Mouse (Mus musculus) forebrain, embryonic 15.5 days (tissue): ENCODE measurements around the gene Cdc37l1. TPM values are rescaled to one million over a fixed set of nuclear protein-coding genes. Genes with fewer than 3 reads are reported as not detected.
A peak's percentile ranks its signal among the peaks of the same experiment; 100 is the strongest.

Experiments used
- ATAC-seq: fragments of 200-750 bp; cut with Nextera tagmentation; replicated peaks from 2 replicates; pipeline ENCODE4 v1.8.0; 2017; ENCODE audit warnings: mild to moderate bottlenecking, moderate TSS enrichment, moderate library complexity
- H3K27ac ChIP-seq: fragments of 300-500 bp; sonication (generic); replicated peaks from 2 replicates; pipeline ENCODE4 v1.5.1; 2015; ENCODE audit warnings: mild to moderate bottlenecking, inconsistent platforms
- H3K27me3 ChIP-seq: fragments of 300-500 bp; sonication (generic); 2 replicates; pipeline ENCODE4 v1.6.1; 2015; ENCODE audit warnings: inconsistent platforms
- H3K36me3 ChIP-seq: fragments of 300-500 bp; sonication (generic); 2 replicates; pipeline ENCODE4 v1.6.1; 2015; ENCODE audit warnings: mild to moderate bottlenecking, inconsistent platforms
- H3K4me1 ChIP-seq: fragments of 300-500 bp; sonication (generic); 2 replicates; pipeline ENCODE4 v1.6.1; 2015; ENCODE audit warnings: inconsistent platforms
- H3K4me2 ChIP-seq: fragments of 300-500 bp; sonication (generic); replicated peaks from 2 replicates; pipeline ENCODE4 v1.6.1; 2015; ENCODE audit warnings: mild to moderate bottlenecking, inconsistent platforms
- H3K4me3 ChIP-seq: fragments of 300-500 bp; sonication (generic); 2 replicates; pipeline ENCODE4 v1.5.1; 2015; ENCODE audit warnings: mild to moderate bottlenecking, inconsistent platforms
- H3K9ac ChIP-seq: fragments of 300-500 bp; sonication (generic); replicated peaks from 2 replicates; pipeline ENCODE4 v1.6.1; 2015; ENCODE audit warnings: mild to moderate bottlenecking, inconsistent platforms
- H3K9me3 ChIP-seq: fragments of 300-500 bp; sonication (generic); 2 replicates; pipeline ENCODE4 v1.6.1; 2016; ENCODE audit warnings: inconsistent platforms
- WGBS: fragments of 180-500 bp; shearing (Covaris S2); methylation state at CpG from one replicate; pipeline ENCODE4 v1.1.7; 2015; ENCODE audit warnings: mixed read lengths; 5-methylcytosine and 5-hydroxymethylcytosine counted together
- polyA plus RNA-seq: library from polyadenylated mRNA; unstranded; fragments of >200 nt; fragmentation: Nextera tagmentation; extraction: Ambion mirVana; gene quantifications from 2 replicates; pipeline ENCODE4 v1.2.1, GENCODE M21; 2015

Cdc37l1 gene
- polyA plus RNA-seq, 1 experiment from 2014 or later, result 58.1 TPM

- no peak for ATAC-seq
- H3K4me1 ChIP-seq, result peaks cover 8% of the 10 kb centered on the region; the same call in 1 of the 2 replicates
- H3K9me3 ChIP-seq, result no peaks in the 10 kb centered on the region
- H3K9ac ChIP-seq, result no peak overlapping the region
- WGBS, result 78% methylated on average over 9 of the region's 9 CpGs
- H3K27me3 ChIP-seq, result no peaks in the 10 kb centered on the region
- H3K4me2 ChIP-seq, result no peak overlapping the region
- no peaks in the 10 kb centered on the region for H3K36me3 ChIP-seq
- H3K27ac ChIP-seq, result no peak overlapping the region
- no peak overlapping the region for H3K4me3 ChIP-seq
Measured at GRCm38 (mm10) chr19:29050186-29050980, 60.2 kb downstream of the Cdc37l1 start.

DNA sequence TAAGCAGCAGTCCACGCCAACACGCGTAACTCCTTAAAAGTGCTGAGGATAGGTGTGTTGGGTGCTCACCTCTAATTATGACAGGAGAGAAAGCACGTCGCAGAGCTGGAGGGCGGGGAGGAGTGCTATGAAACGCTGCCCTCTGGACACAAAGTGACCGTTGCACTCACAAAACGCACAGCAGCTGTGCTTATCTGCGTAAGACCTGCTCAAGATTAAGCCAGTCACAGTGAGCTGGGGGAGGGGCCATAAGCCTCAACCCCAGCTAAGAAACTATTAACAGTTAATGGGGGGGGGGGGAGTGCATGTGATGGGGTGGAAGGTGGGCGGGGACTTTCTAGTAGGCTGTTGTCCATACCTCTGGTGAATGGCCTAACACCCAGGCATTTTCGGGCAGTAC lies 62.6 kb downstream of the Cdc37l1 start:
- no peak overlapping the region for H3K4me2 ChIP-seq
- H3K27ac ChIP-seq, result no peak overlapping the region
- no peaks in the 10 kb centered on the region for H3K36me3 ChIP-seq
- no peaks in the 10 kb centered on the region for H3K9me3 ChIP-seq
- H3K9ac ChIP-seq, result no peak overlapping the region
- H3K4me3 ChIP-seq, result no peak overlapping the region
- no peaks in the 10 kb centered on the region for H3K27me3 ChIP-seq
- no peak for ATAC-seq
- peaks cover 3% of the 10 kb centered on the region; the same call in 1 of the 2 replicates for H3K4me1 ChIP-seq
- 93% methylated on average over 12 of the region's 12 CpGs for WGBS

DNA sequence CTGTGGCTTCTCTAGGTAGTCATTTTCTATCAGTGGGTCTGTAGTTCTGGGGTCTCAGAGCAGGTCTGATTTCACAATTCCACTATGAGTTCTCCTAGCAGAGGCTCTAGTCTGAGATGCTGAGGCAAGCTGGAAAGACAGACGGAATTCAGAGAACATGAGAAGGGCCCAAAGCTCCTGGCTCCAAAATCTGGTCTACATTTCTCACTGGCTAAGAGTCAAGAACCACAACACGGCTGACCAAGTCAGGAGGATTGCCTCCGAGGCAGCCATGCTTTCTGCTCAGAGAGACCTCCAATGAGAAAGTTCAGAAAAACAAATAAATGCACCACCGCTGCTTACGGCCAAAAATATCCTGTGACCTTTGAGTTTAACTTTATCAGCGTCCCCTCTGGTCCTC lies 64.4 kb downstream of the Cdc37l1 start:
- ATAC-seq, result no peak
- Histone ChIP-seq H3K4me3 (no peak overlapping the region), H3K27ac (no peak overlapping the region), H3K36me3 (no peaks in the 10 kb centered on the region), H3K4me1 (no peaks in the 10 kb centered on the region), H3K9ac (no peak overlapping the region), H3K9me3 (no peaks in the 10 kb centered on the region), H3K27me3 (no peaks in the 10 kb centered on the region), H3K4me2 (no peak overlapping the region)
- WGBS, result 90% methylated on average over 6 of the region's 6 CpGs

GRCm38 (mm10) chr19:29055469-29055868 lies 65.3 kb downstream of the Cdc37l1 start:
- H3K4me1 ChIP-seq, result no peaks in the 10 kb centered on the region
- WGBS, result 87% methylated on average over 4 of the region's 4 CpGs
- no peak overlapping the region for H3K4me2 ChIP-seq
- H3K4me3 ChIP-seq, result no peak overlapping the region
- ATAC-seq, result no peak
- no peaks in the 10 kb centered on the region for H3K9me3 ChIP-seq
- H3K9ac ChIP-seq, result no peak overlapping the region
- H3K36me3 ChIP-seq, result no peaks in the 10 kb centered on the region
- no peaks in the 10 kb centered on the region for H3K27me3 ChIP-seq
- H3K27ac ChIP-seq, result no peak overlapping the region

DNA sequence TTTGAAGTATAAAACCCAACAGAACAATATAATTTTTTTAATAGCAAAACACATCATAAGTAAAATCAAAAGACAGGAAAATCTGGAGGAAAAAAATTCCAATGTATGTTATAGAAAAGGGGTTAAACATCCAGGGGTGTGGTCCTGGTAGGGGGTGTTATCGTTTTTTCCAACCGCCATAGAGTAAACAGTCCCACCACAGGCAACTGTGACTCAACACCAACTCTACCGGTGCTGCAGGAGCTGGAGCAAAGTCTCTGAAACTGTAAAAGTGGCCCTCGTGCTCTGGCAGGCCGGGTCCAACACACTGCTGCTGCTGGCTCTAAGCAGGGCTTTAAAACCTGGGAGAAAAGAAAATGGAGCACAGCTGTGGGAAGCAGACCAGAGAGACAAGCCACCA lies 68.6 kb downstream of the Cdc37l1 start:
- Histone ChIP-seq H3K27ac (no peak overlapping the region), H3K4me3 (no peak overlapping the region), H3K36me3 (no peaks in the 10 kb centered on the region), H3K9ac (no peak overlapping the region), H3K27me3 (no peaks in the 10 kb centered on the region), H3K9me3 (no peaks in the 10 kb centered on the region), H3K4me2 (no peak overlapping the region), H3K4me1 (peaks cover 3% of the 10 kb centered on the region; the same call in 1 of the 2 replicates)
- ATAC-seq, result no peak
- WGBS, result 88% methylated on average over 5 of the region's 5 CpGs

DNA sequence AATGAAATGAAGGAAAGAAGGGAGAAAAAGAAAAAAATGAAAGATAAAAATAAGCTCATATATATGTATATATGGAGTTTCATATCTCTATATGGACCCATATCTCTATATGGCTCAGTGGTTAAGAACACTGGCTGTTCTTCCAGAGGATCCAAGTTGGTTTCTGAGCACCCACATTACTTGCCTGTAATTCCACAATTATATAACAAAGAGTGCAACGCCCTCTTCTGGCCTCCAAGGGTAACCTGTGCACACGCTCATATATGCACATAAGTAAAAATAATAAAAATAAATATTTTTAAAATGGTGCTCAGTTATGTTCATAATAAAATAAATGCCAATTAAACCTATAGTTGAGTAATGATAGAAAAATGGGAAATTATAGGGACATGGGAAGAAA lies 69.5 kb downstream of the Cdc37l1 start:
- Histone ChIP-seq H3K4me3 (no peak overlapping the region), H3K4me2 (no peak overlapping the region), H3K9me3 (no peaks in the 10 kb centered on the region), H3K4me1 (peaks cover 8% of the 10 kb centered on the region; the same call in 1 of the 2 replicates), H3K9ac (no peak overlapping the region), H3K27ac (no peak overlapping the region), H3K36me3 (no peaks in the 10 kb centered on the region), H3K27me3 (no peaks in the 10 kb centered on the region)
- WGBS, result 87% methylated on average over 2 of the region's 2 CpGs
- ATAC-seq, result no peak

GRCm38 (mm10) chr19:29060299-29060698 lies 70.1 kb downstream of the Cdc37l1 start:
- 25% methylated on average over 6 of the region's 6 CpGs for WGBS
- no peak for ATAC-seq
- H3K4me2 ChIP-seq, result no peak overlapping the region

GRCm38 (mm10) chr19:29063009-29063408 lies 72.9 kb downstream of the Cdc37l1 start:
- Histone ChIP-seq H3K4me1 (peaks cover 8% of the 10 kb centered on the region; the same call in 1 of the 2 replicates), H3K9ac (no peak overlapping the region), H3K27me3 (no peaks in the 10 kb centered on the region), H3K4me2 (no peak overlapping the region), H3K4me3 (no peak overlapping the region), H3K36me3 (no peaks in the 10 kb centered on the region), H3K9me3 (no peaks in the 10 kb centered on the region), H3K27ac (no peak overlapping the region)
- no peak for ATAC-seq
- WGBS, result 81% methylated on average over 5 of the region's 5 CpGs

More at GRCm38 (mm10) chr19:29060299-29060698, 70.1 kb downstream of the Cdc37l1 start:
- Histone ChIP-seq H3K9ac (no peak overlapping the region), H3K27ac (no peak overlapping the region), H3K36me3 (no peaks in the 10 kb centered on the region), H3K4me1 (peaks cover 8% of the 10 kb centered on the region; the same call in 1 of the 2 replicates), H3K9me3 (no peaks in the 10 kb centered on the region), H3K27me3 (no peaks in the 10 kb centered on the region), H3K4me3 (no peak overlapping the region)

DNA sequence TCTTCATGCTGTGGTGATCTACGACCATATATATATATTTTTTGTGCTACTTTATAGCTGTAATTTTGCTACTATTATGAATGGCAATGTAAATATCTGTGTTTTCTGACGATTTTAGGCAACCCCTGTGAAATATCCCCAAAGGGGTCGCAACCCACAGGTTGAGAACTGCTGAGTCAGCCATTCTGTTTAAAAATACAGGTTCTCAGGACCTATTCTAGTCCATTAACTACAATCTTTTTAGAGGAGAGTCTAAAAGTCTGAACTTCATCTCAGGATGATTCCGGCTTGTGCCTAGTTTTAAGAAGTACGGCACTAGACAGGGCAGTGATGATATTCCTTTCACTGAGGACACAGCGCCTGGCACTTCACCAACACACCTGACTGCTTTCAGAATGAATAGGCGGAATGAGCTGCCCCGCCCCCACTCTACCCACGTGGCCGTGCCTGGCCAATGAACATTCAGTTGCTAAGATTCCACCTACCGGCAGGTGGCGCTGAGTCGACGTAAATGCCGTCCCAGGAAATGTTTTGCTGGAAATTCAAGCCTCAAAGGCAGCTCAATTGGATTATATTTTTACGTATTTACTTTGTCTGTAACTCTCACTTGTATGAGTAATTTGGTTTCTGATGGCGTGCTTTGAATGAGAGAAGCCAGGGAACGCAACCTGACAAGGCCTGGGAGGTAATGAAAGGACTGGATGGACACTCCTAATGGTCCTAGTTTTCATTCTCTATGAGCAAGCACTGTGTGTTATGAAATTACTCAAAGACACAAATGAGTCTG lies 73.6 kb downstream of the Cdc37l1 start:
- H3K9me3 ChIP-seq, result no peaks in the 10 kb centered on the region
- ATAC-seq, result peak; percentile 74
- H3K4me3 ChIP-seq, result peak overlapping the region; percentile 20
- H3K4me2 ChIP-seq, result peak overlapping the region; percentile 40
- no peak overlapping the region for H3K9ac ChIP-seq
- 15% methylated on average over 18 of the region's 18 CpGs for WGBS
- no peak overlapping the region for H3K27ac ChIP-seq
- H3K4me1 ChIP-seq, result peaks cover 8% of the 10 kb centered on the region; the same call in 1 of the 2 replicates
- no peaks in the 10 kb centered on the region for H3K27me3 ChIP-seq
- no peaks in the 10 kb centered on the region for H3K36me3 ChIP-seq

DNA sequence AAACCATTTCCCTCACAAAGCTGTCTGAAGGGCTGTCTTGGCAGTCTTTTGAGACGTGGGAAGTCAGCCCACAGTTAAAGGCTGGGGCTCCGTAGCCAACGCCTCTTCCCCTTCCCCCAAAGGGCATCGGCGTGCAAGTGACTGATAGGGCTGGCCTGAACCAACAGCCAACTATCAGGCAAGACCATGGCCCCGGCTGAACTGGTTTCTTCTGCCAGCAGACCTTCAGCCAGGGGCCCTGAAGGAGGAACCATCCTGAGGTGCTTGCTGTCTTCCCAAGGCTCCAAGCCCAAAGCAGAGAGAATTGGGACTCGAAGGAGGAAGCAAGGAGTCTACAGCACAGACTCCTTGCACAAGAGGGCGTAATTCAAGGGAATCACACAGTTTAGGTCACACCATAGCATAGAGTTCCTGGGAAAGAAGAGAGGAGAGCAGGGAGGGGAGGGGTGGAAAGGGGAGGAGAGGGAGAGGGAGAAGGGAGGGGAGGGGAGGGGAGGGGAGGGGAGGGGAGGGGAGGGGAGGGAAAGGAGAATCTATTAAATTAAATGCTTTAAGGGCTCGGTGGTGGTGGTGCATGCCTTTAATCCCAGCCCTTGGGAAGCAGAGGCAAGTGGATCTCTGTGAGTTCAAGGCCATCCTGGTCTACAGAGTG lies 74.4 kb downstream of the Cdc37l1 start:
- no peaks in the 10 kb centered on the region for H3K36me3 ChIP-seq
- H3K4me2 ChIP-seq, result no peak overlapping the region
- H3K4me1 ChIP-seq, result peaks cover 8% of the 10 kb centered on the region; the same call in 1 of the 2 replicates
- no peaks in the 10 kb centered on the region for H3K27me3 ChIP-seq
- H3K4me3 ChIP-seq, result no peak overlapping the region
- H3K27ac ChIP-seq, result no peak overlapping the region
- ATAC-seq, result peak; percentile 32; the same call in 1 of the 2 replicates
- no peaks in the 10 kb centered on the region for H3K9me3 ChIP-seq
- 52% methylated on average over 9 of the region's 9 CpGs for WGBS
- H3K9ac ChIP-seq, result no peak overlapping the region

DNA sequence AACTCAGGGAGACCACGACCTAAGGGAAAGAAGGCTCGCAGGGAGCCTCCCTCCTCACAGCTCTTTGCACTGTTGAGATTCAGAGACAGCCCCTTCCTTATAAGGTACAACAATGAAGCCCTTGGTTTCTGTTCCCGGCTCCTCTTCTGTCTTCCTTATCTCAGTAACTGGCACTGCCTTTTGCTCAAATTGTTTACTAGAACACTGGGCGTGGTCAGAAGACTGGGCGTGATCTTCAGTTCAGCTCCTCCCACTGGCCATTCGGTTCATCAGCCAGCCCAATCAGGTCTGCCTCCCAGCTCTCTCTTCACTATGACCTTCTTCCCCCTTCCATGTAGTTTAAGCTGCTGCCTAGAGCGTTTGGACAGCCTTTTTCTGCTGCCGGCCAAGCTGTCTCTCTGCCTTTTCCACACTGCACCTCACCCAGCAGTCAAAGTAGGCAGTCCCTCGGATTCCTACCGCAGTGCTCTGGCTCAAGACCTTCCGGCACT lies 76.9 kb downstream of the Cdc37l1 start:
- H3K9ac ChIP-seq, result no peak overlapping the region
- no peaks in the 10 kb centered on the region for H3K36me3 ChIP-seq
- H3K4me3 ChIP-seq, result no peak overlapping the region
- peaks cover 8% of the 10 kb centered on the region; the same call in 1 of the 2 replicates for H3K4me1 ChIP-seq
- no peaks in the 10 kb centered on the region for H3K9me3 ChIP-seq
- ATAC-seq, result no peak
- H3K27ac ChIP-seq, result no peak overlapping the region
- WGBS, result 22% methylated on average over 11 of the region's 11 CpGs
- H3K4me2 ChIP-seq, result peak overlapping the region; percentile 6; the same call in 1 of the 2 replicates
- no peaks in the 10 kb centered on the region for H3K27me3 ChIP-seq
